Mouse (Mus musculus) heart, postnatal 0 days (tissue): ENCODE results near the gene Mastl.

ENCODE experiments used
- CTCF ChIP-seq: IDR thresholded peaks from 2 replicates; pipeline ENCODE4 v1.5.1; 2016; ENCODE audit warnings: antibody characterized with exemption, control low read depth, low read depth
- EP300 ChIP-seq: IDR thresholded peaks from 2 replicates; pipeline ENCODE4 v1.6.1; 2016; ENCODE audit warnings: antibody characterized with exemption, low read depth

GRCm38 (mm10) chr2:23194366-23194765 is 38.5 kb upstream of the Mastl start:
- TF ChIP-seq CTCF (no peak), EP300 (no peak)
